Mouse (Mus musculus): Measurements from ENCODE around the gene Lancl1. TPM values are rescaled to one million over a fixed set of nuclear protein-coding genes. Genes with fewer than 3 reads are reported as not detected.

The Lancl1 gene
- polyA plus RNA-seq, 1 experiment from 2014 or later: 85.4 TPM

GRCm38 (mm10) chr1:67033278-67033677, 5.4 kb downstream of the Lancl1 start:
- Histone ChIP-seq H3K27me3 (ENCODE audit: control insufficient read depth, insufficient read depth, low read length) (no peaks in the 10 kb centered on the region), H3K27ac (replicated peaks in 1 of 2; ENCODE audit: control insufficient read depth in 1 of 2, insufficient read depth in 1 of 2, low read depth in 2 of 2, low read length in 2 of 2) (no peak overlapping the region), H3K9me3 (ENCODE audit: control insufficient read depth, low read length) (no peaks in the 10 kb centered on the region), H3K4me3 (ENCODE audit: control insufficient read depth in 1 of 2, insufficient read depth in 1 of 2, low read depth in 1 of 2, low read length in 2 of 2) (no peak overlapping the region), H3K36me3 (ENCODE audit: control insufficient read depth, insufficient read depth, low read length) (peaks cover 73% of the 10 kb centered on the region), H3K9ac (ENCODE audit: low read length) (no peak overlapping the region), H3K4me2 (ENCODE audit: low read length) (no peak overlapping the region), H3K4me1 (ENCODE audit: control insufficient read depth in 2 of 2, insufficient read depth in 2 of 2, low read length in 2 of 2) (peaks cover 0 to 5% of the 10 kb centered on the region in 2 experiments; a peak in 2 of 4 replicates)
- 92% methylated on average over 7 of the region's 7 CpGs for WGBS
- ATAC-seq (ENCODE audit: insufficient number of reproducible peaks, insufficient read depth, low FRiP score, low read depth): no peak

- no peak overlapping the region for H3K4me2 ChIP-seq (ENCODE audit: low read length)
- 78% methylated on average over 6 of the region's 6 CpGs for WGBS
- no peaks in the 10 kb centered on the region; a peak in 1 of 4 replicates for H3K4me1 ChIP-seq (ENCODE audit: control insufficient read depth in 2 of 2, insufficient read depth in 2 of 2, low read length in 2 of 2)
- no peak for ATAC-seq (ENCODE audit: insufficient number of reproducible peaks, insufficient read depth, low FRiP score, low read depth)
- H3K9me3 ChIP-seq (ENCODE audit: control insufficient read depth, low read length): no peaks in the 10 kb centered on the region
- H3K27ac ChIP-seq (replicated peaks in 1 of 2; ENCODE audit: control insufficient read depth in 1 of 2, insufficient read depth in 1 of 2, low read depth in 2 of 2, low read length in 2 of 2): no peak overlapping the region
- H3K4me3 ChIP-seq (ENCODE audit: control insufficient read depth in 1 of 2, insufficient read depth in 1 of 2, low read depth in 1 of 2, low read length in 2 of 2): no peak overlapping the region
- no peak overlapping the region for H3K9ac ChIP-seq (ENCODE audit: low read length)
- H3K27me3 ChIP-seq (ENCODE audit: control insufficient read depth, insufficient read depth, low read length): no peaks in the 10 kb centered on the region
- peaks cover 56% of the 10 kb centered on the region for H3K36me3 ChIP-seq (ENCODE audit: control insufficient read depth, insufficient read depth, low read length)
Observed at GRCm38 (mm10) chr1:67026927-67027511, 11.7 kb downstream of the Lancl1 start.

- no peak for ATAC-seq (ENCODE audit: insufficient number of reproducible peaks, insufficient read depth, low FRiP score, low read depth)
- Histone ChIP-seq H3K4me2 (ENCODE audit: low read length) (no peak overlapping the region), H3K4me3 (ENCODE audit: control insufficient read depth in 1 of 2, insufficient read depth in 1 of 2, low read depth in 1 of 2, low read length in 2 of 2) (no peak overlapping the region), H3K4me1 (ENCODE audit: control insufficient read depth in 2 of 2, insufficient read depth in 2 of 2, low read length in 2 of 2) (no peaks in the 10 kb centered on the region; a peak in 1 of 4 replicates), H3K36me3 (ENCODE audit: control insufficient read depth, insufficient read depth, low read length) (peaks cover 55% of the 10 kb centered on the region), H3K9me3 (ENCODE audit: control insufficient read depth, low read length) (no peaks in the 10 kb centered on the region), H3K27ac (replicated peaks in 1 of 2; ENCODE audit: control insufficient read depth in 1 of 2, insufficient read depth in 1 of 2, low read depth in 2 of 2, low read length in 2 of 2) (no peak overlapping the region), H3K9ac (ENCODE audit: low read length) (no peak overlapping the region), H3K27me3 (ENCODE audit: control insufficient read depth, insufficient read depth, low read length) (no peaks in the 10 kb centered on the region)
- WGBS: 77% methylated on average over 2 of the region's 2 CpGs
Observed at GRCm38 (mm10) chr1:67026142-67026541, 12.5 kb downstream of the Lancl1 start.

GRCm38 (mm10) chr1:67022767-67023166, 15.9 kb downstream of the Lancl1 start:
- Histone ChIP-seq H3K27me3 (ENCODE audit: control insufficient read depth, insufficient read depth, low read length) (no peaks in the 10 kb centered on the region), H3K4me3 (ENCODE audit: control insufficient read depth in 1 of 2, insufficient read depth in 1 of 2, low read depth in 1 of 2, low read length in 2 of 2) (no peak overlapping the region), H3K27ac (replicated peaks in 1 of 2; ENCODE audit: control insufficient read depth in 1 of 2, insufficient read depth in 1 of 2, low read depth in 2 of 2, low read length in 2 of 2) (no peak overlapping the region), H3K9ac (ENCODE audit: low read length) (no peak overlapping the region), H3K4me1 (ENCODE audit: control insufficient read depth in 2 of 2, insufficient read depth in 2 of 2, low read length in 2 of 2) (no peaks in the 10 kb centered on the region), H3K36me3 (ENCODE audit: control insufficient read depth, insufficient read depth, low read length) (peaks cover 53% of the 10 kb centered on the region), H3K4me2 (ENCODE audit: low read length) (no peak overlapping the region), H3K9me3 (ENCODE audit: control insufficient read depth, low read length) (no peaks in the 10 kb centered on the region)
- WGBS: 81% methylated on average over 2 of the region's 2 CpGs
- ATAC-seq (ENCODE audit: insufficient number of reproducible peaks, insufficient read depth, low FRiP score, low read depth): no peak

- H3K9ac ChIP-seq (ENCODE audit: low read length): no peak overlapping the region
- H3K9me3 ChIP-seq (ENCODE audit: control insufficient read depth, low read length): no peaks in the 10 kb centered on the region
- no peaks in the 10 kb centered on the region for H3K27me3 ChIP-seq (ENCODE audit: control insufficient read depth, insufficient read depth, low read length)
- H3K4me2 ChIP-seq (ENCODE audit: low read length): no peak overlapping the region
- 90% methylated on average over 10 of the region's 10 CpGs for WGBS
- H3K4me3 ChIP-seq (ENCODE audit: control insufficient read depth in 1 of 2, insufficient read depth in 1 of 2, low read depth in 1 of 2, low read length in 2 of 2): no peak overlapping the region
- ATAC-seq (ENCODE audit: insufficient number of reproducible peaks, insufficient read depth, low FRiP score, low read depth): no peak
- H3K27ac ChIP-seq (replicated peaks in 1 of 2; ENCODE audit: control insufficient read depth in 1 of 2, insufficient read depth in 1 of 2, low read depth in 2 of 2, low read length in 2 of 2): no peak overlapping the region
- no peaks in the 10 kb centered on the region for H3K4me1 ChIP-seq (ENCODE audit: control insufficient read depth in 2 of 2, insufficient read depth in 2 of 2, low read length in 2 of 2)
- peaks cover 46% of the 10 kb centered on the region for H3K36me3 ChIP-seq (ENCODE audit: control insufficient read depth, insufficient read depth, low read length)
Observed at GRCm38 (mm10) chr1:67022051-67022450, 16.6 kb downstream of the Lancl1 start.

- Histone ChIP-seq H3K9me3 (ENCODE audit: control insufficient read depth, low read length) (no peaks in the 10 kb centered on the region), H3K27me3 (ENCODE audit: control insufficient read depth, insufficient read depth, low read length) (no peaks in the 10 kb centered on the region), H3K36me3 (ENCODE audit: control insufficient read depth, insufficient read depth, low read length) (peaks cover 49% of the 10 kb centered on the region), H3K4me3 (ENCODE audit: control insufficient read depth in 1 of 2, insufficient read depth in 1 of 2, low read depth in 1 of 2, low read length in 2 of 2) (no peak overlapping the region), H3K27ac (replicated peaks in 1 of 2; ENCODE audit: control insufficient read depth in 1 of 2, insufficient read depth in 1 of 2, low read depth in 2 of 2, low read length in 2 of 2) (no peak overlapping the region), H3K4me1 (ENCODE audit: control insufficient read depth in 2 of 2, insufficient read depth in 2 of 2, low read length in 2 of 2) (no peaks in the 10 kb centered on the region), H3K4me2 (ENCODE audit: low read length) (no peak overlapping the region), H3K9ac (ENCODE audit: low read length) (no peak overlapping the region)
- ATAC-seq (ENCODE audit: insufficient number of reproducible peaks, insufficient read depth, low FRiP score, low read depth): no peak
- 81% methylated on average over 13 of the region's 13 CpGs for WGBS
Observed at GRCm38 (mm10) chr1:67020637-67021161, 18.0 kb downstream of the Lancl1 start.

- H3K9ac ChIP-seq (ENCODE audit: low read length): no peak overlapping the region
- no peaks in the 10 kb centered on the region for H3K9me3 ChIP-seq (ENCODE audit: control insufficient read depth, low read length)
- no peak for ATAC-seq (ENCODE audit: insufficient number of reproducible peaks, insufficient read depth, low FRiP score, low read depth)
- H3K4me2 ChIP-seq (ENCODE audit: low read length): no peak overlapping the region
- H3K4me1 ChIP-seq (ENCODE audit: control insufficient read depth in 2 of 2, insufficient read depth in 2 of 2, low read length in 2 of 2): 0 out of 4 replicates have a peak, but pooled peaks cover 0 to 6% of the 10 kb centered on the region in 2 experiments
- no peaks in the 10 kb centered on the region for H3K27me3 ChIP-seq (ENCODE audit: control insufficient read depth, insufficient read depth, low read length)
- peaks cover 49% of the 10 kb centered on the region for H3K36me3 ChIP-seq (ENCODE audit: control insufficient read depth, insufficient read depth, low read length)
- H3K27ac ChIP-seq (replicated peaks in 1 of 2; ENCODE audit: control insufficient read depth in 1 of 2, insufficient read depth in 1 of 2, low read depth in 2 of 2, low read length in 2 of 2): no peak overlapping the region
- 84% methylated on average over 13 of the region's 13 CpGs for WGBS
- no peak overlapping the region for H3K4me3 ChIP-seq (ENCODE audit: control insufficient read depth in 1 of 2, insufficient read depth in 1 of 2, low read depth in 1 of 2, low read length in 2 of 2)
Observed at GRCm38 (mm10) chr1:67017101-67017870, 21.4 kb downstream of the Lancl1 start.

Data from heart, embryonic 14.5 days (tissue).